Mouse (Mus musculus) embryo, embryonic 9.5 days (tissue): ENCODE data around the gene Clca3a1.
"Not testable (repeated sequence)": the region's sequence is repeated elsewhere in the genome, so short reads cannot be mapped to it uniquely, and the experiment has no call there.

Source experiments
- DNase-seq: peaks from one replicate; pipeline ENCODE4 v3.0.0-alpha.2; 2017; ENCODE audit errors: extremely low spot score

Clca3a1 gene

DNA sequence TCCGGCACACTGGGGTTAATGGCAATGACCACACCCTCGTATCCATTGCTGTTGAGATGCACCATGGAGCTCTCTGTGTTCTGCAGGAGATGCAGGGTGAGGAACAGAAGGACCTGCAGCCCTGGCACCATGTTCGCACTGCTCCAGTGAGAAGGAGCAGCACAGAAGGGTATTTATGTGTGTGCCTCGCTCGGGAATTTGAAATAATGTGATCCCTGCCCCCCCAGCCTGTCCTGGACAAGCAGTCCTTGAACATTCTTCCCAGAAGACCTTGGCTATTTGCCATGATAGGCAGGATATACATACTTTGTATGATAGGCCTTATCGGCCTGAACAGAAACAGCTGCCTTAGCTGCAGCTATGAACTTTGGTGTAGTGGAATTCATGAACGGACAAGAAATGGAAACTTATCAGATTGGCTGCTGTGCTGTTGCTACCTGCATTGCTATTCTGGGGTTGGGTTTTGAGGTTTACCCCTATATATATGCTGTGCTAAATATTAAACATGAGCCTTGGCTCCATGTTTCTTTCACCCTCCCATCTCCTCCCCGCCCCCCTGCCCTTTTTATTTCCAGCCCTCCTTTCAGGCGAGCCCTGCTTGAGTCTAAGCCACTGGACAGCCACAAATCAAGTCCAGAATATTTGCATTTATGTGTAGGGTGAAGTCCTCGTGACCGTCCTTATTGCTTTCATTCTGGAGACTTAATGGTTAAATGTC, at the start of gene Clca3a1:
TSS of gene Clca3a1 (minus strand) at position 386 of the 718 bp plus-strand sequence.
- no peak for DNase-seq

DNA sequence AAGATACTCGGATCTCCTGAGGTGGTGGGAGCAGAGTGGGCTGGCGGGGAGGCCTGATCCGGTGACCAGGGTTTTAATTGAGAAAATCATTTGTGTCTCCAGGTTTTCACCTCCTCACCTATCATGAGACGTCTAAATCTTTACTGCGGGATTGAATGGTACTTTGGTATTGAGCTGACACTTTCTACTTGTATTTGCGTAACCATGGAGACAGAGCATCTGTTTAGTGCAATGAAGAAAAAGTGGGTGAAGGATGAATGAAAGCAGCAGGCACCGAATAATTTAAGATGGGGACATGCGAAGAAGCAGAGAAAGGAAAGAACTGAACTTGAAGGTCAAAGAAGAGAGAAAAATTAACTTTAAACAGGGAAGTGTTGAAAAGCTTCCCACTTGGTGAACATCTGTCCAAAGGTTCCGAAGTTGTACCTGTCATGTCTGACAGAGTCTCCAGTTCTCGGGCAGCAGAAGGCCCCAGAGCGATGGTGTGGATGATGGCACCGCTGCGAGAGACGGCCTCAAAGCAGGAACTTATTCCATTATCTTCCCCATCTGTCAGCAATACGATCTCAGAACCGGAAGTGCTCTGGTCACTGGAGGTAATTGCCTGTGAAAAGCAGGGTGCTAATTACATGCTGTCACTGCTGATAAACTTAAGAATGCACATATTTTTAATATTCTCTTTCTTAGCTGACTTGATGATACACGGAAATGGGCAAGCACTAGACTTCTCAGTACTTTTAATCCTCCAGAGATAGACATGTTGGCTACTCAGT, 47.6 kb upstream of the Clca3a1 start:
- DNase-seq = not testable (repeated sequence)

DNA sequence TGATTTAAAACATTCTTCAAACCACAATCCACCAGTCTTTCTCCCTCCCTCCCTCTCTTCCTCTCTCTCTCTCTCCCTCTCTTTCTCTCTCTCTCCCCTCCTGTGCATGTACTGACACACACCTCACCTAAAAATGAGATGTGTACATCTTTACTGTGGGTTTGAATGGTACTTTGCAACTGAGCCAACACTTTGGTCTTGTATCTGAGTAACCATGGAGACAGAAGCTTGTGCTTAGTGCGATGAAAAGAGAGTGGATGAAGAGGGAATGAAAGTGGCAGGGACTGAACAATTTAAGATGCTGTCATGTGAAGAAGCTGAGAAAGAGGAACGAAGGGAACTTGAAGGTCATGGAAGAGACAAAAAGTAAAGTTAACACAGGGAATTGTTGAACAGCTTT, 45.8 kb upstream of the Clca3a1 start:
- not testable (repeated sequence) for DNase-seq

DNA sequence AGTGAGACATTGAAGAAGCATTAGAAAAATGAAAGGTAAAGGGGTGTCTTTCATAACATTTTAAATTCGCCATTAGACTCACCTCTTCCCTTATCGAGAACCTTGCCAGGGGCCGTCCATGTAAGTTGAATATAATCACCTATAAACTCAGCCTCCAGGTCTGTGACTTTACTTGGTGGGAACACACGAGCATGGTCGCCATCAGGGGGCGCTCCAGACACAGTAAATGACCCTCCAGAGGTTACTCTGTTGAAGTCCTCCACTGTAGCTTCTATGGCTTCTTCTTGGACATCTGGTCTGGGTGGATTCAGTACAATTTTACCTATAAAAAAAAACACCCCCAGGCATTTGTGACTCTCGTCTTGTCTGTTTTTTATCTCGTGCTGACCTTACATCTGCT, 41.1 kb upstream of the Clca3a1 start:
- peak; percentile 14 for DNase-seq

DNA sequence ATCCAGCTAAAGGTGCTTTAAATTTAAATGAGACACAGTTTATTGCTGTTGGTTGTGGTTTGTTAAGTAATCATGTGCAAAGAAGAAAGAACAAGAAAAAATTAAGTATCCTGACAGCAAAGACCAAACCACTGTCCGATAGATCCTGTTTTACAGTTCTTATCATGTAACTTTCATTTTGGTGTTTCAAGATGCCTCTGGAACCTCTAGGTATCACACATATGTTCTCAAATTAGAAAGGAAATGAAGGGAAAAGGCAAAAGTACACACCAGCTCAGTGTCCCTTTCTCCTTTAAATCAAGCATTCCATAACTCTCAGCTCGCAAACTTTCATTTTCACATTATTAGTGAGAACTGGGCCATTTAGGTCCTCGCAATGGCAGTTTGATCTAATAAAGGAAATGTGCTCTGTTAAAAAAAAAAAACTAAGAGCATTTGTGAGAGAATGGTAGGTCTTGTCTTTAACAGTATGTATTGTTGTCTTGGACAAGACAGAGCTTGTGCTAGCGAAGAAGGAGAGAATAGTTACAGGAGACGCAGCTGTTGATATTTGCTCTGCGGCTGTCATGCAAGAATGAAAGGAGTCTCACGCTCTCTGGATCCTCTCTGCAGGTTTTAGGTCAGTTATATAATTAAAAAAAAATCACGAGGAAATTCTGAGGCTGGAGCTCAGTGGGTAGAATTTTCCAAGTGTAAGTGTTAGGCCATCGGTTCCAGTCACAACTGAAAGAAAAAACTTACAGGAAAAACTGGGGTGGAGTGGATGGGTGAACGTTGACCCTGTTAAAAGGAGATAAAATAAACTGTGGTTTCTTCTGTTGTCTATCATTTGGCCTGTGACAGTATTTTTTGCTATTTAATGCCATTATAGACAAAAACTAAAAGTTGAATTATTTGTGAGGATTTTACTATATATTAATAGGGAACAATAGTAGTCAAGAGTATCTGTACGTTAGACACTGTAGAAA, 24.7 kb upstream of the Clca3a1 start:
- DNase-seq = no peak

DNA sequence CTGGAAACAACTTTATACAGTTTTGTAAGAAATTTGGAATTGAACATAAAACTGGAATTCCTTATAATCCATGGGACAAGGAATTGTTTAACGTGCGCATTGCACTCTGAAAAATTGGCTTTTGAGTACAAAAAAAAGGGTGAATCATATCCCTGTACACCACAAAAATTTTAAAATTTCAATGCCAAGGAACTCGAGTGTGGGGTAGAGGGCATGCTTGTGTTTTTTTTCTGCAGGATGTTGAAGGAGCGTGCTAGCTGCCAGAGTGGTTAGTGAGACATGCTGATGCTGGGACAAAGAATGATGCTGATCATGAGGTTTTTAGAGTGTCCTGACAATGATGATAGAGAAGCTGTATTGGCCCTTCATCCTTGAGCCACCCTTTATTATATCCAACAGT, 4.4 kb upstream of the Clca3a1 start:
- no peak for DNase-seq

DNA sequence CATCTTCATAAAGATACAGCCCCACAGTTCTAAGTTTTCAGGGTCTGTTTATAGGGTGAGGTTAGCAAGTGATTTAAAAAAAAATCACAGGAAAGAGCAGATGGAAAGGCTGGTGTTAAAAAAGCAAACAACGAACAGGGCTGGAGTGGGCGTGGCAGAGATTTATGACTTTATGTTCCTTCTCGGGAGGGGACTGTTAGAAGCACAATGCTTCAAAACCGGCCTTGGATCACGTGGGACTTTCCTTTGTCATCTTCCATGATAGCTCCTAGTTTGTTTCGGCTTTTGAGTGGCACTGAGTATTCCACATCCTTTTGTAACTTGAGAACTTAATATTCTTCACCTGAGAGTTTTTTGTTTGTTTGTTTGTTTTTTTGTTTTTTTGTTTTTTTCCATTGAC, 677 bp upstream of the Clca3a1 start:
- no peak for DNase-seq

DNA sequence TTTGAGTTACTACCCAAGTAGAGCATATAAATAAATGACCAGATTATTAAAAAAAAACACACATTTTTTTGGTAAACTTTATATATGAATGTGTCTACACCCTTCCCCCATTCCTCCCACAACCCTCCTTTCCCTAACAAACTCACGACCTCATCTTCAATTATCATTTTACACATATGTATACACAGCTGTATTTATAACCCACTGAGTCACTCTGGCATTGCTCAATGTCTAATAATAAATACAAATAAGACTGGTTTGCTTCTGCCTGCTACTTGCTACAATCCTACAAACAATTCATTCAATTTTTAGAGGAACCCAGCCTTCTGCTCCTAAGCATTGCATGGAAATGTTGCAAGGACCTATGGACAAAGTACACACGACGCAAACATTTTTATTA, 1.1 kb downstream of the Clca3a1 start:
- no peak for DNase-seq

DNA sequence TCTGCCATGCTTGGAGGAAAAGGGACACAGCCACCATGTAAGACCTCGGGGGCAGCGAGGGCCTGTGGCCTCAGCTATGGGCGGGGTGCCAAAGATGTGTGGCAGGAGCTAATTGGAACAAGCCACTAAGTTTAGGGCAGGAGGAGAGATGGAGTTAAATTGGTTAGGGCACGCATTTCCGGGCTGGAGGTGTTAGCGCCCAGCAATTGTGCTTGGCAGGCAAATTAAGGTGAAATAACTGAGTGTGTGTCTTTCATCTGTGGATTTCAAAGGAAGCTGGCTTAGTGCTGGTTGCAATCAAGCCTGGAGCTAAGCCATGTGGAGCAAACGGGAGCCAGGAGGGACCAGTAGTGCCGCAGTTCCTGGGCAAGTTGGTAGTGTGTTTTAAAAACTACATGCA, 4.7 kb downstream of the Clca3a1 start:
- DNase-seq = not testable (repeated sequence)

DNA sequence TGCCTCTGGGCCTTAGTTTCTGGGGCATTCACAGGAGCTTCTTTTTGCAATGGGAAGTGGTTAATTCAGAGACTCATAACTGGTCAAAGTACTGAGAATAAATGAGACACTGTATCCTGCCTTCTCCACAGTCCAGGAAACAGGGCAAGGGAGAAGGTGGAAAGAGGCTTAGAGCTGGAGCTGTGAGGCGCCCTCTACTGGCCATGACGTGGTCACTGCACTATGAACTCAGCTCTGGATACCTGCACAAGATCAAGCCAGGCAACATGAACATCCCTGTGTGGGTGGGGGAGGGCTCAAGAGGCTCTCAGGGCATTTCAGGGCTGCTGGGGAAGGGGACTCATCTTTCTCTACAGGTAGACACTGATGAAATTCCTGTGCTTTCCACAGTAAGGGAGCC, 7.7 kb downstream of the Clca3a1 start:
- no peak for DNase-seq

DNA sequence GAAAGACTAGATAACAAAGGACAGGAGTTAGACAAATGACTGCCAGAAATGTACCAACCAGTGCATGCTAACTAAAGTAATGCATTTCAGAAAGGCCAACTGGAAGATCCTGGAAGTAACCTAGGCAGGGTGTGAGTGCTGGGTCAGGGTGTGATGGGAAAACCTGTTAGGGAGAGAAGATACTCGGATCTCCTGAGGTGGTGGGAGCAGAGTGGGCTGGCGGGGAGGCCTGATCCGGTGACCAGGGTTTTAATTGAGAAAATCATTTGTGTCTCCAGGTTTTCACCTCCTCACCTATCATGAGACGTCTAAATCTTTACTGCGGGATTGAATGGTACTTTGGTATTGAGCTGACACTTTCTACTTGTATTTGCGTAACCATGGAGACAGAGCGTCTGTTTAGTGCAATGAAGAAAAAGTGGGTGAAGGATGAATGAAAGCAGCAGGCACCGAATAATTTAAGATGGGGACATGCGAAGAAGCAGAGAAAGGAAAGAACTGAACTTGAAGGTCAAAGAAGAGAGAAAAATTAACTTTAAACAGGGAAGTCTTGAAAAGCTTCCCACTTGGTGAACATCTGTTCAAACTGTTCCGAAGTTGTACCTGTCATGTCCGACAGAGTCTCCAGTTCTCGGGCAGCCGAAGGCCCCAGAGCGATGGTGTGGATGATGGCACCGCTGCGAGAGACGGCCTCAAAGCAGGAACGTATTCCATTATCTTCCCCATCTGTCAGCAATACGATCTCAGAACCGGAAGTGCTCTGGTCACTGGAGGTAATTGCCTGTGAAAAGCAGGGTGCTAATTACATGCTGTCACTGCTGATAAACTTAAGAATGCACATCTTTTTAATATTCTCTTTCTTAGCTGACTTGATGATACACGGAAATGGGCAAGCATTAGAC, 11.5 kb downstream of the Clca3a1 start:
- not testable (repeated sequence) for DNase-seq

DNA sequence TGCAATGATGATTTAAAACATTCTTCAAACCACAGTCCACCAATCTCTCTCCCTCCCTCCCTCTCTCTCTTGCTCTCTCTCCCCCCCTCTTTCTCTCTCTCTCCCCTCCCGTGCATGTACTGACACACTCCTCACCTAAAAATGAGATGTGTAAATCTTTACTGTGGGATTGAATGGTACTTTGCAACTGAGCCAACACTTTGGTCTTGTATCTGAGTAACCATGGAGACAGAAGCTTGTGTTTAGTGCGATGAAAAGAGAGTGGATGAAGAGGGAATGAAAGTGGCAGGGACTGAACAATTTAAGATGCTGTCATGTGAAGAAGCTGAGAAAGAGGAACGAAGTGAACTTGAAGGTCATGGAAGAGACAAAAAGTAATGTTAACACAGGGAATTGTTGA, 13.1 kb downstream of the Clca3a1 start:
- DNase-seq = not testable (repeated sequence)

DNA sequence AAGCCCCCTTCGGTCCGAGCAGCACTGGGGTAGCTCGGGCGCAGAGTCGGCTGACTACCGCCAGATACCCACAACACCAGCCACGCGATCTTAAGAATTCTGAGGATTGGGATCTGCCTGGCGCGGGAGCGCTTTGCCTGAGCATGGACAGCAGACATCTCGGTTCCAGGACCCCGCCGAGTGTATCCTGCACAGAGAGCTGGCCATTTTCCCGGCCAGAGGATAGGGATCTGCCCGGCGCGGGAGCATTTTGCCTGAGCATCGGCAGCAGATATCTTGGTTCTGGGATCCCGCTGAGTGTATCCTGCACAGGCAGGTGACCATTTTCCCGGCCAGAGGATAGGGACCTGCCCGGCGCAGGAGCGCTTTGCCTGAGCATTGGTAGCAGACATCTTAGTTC, 22.4 kb downstream of the Clca3a1 start:
- not testable (repeated sequence) for DNase-seq

DNA sequence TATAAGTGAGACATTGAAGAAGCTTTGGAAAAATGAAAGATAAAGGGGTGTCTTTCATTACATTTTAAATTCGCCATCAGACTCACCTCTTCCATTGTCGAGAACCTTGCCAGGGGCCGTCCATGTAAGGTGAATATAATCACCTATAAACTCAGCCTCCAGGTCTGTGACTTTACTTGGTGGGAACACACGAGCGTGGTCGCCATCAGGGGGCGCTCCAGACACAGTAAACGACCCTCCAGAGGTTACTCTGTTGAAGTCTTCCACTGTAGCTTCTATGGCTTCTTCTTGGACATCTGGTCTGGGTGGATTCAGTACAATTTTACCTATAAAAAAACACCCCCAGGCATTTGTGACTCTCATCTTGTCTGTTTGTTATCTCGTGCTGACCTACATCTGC, 23.9 kb downstream of the Clca3a1 start:
- no peak for DNase-seq

DNA sequence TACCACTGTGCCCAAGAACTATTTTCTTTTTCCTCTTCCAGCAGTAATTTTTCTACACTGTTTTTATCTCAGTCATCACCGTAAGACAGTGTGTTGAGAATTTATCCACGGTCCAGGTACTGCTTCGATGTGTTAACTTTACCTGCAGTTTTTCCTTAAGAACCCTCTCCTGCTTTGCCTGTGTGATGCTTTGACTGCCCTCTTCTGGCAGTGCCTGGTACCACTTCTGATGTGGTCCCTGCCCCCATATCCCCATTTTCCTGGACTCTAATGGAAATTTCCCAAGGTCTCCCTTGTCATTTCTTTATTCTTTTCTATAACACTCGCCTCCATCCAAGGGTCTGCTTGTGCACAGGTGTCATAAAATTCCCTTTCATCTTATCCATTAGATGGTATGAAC, 37.3 kb downstream of the Clca3a1 start:
- DNase-seq = peak; percentile 42

DNA sequence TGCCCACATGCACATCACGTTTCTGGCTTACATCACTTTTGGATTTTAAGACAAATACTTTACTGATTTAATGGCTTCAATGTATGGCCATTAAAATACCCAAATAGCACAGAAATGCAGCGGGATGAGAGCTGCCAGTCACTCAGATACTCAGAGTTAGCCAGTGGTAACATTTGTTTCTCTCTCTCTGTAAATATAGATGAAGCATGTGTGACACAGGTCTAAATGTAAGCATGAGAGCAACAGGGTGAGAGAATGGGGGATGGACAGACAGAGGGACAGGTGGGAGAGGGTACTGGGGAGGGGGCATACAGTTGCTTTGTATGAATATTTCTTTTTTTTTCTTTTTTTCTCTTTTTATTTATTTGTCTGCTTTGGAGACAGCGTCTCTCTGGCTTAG, 38.2 kb downstream of the Clca3a1 start:
- DNase-seq = not testable (repeated sequence)

DNA sequence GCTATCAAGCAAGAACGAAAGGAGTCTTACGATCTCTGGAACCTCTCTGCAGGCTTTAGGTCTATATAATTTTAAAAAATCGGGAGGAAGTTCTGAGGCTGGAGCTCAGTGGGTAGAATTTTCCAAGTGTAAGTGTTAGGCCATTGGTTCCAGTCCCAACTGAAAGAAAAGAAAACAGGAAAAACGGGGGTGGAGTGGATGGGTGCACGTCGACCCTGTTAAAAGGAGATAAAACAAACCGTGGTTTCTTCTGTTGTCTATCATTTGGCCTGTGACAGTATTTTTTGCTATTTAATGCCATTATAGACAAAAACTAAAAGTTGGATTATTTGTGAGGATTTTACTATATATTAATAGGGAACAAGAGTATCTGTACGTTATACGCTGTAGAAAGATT, 38.9 kb downstream of the Clca3a1 start:
- no peak for DNase-seq

DNA sequence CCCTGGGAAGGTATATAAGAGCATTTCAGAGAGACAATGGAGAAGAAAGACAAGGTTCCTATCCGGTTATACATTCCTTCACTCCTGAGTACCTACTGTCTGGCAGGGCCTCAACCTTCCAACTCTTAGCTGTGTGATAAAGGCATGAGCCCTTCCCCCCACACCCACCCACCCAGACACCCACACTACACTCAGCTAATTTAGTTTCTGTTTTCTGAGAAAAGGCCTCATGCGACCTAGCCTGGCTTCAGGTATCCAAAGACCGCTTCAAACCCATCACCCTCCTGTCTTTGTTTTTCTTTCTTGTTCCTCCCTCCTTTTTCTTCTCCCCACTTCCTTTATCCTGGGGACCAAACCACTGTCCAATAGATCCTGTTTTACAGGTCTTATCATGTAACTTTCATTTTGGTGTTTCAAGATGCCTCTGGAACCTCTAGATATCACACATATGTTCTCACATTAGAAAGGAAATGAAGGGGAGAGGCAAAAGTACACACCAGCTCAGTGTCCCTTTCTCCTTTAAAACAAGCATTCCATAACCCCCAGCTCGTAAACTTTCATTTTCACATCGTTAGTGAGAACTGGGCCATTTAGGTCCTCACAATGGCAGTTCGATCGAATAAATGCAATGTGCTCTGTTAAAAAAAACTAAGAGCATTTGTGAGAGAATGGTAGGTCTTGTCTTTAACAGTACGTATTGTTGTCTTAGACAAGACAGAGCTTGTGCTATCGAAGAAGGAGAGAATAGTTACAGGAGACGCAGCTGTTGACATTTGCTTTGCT, 39.5 kb downstream of the Clca3a1 start:
- no peak for DNase-seq

DNA sequence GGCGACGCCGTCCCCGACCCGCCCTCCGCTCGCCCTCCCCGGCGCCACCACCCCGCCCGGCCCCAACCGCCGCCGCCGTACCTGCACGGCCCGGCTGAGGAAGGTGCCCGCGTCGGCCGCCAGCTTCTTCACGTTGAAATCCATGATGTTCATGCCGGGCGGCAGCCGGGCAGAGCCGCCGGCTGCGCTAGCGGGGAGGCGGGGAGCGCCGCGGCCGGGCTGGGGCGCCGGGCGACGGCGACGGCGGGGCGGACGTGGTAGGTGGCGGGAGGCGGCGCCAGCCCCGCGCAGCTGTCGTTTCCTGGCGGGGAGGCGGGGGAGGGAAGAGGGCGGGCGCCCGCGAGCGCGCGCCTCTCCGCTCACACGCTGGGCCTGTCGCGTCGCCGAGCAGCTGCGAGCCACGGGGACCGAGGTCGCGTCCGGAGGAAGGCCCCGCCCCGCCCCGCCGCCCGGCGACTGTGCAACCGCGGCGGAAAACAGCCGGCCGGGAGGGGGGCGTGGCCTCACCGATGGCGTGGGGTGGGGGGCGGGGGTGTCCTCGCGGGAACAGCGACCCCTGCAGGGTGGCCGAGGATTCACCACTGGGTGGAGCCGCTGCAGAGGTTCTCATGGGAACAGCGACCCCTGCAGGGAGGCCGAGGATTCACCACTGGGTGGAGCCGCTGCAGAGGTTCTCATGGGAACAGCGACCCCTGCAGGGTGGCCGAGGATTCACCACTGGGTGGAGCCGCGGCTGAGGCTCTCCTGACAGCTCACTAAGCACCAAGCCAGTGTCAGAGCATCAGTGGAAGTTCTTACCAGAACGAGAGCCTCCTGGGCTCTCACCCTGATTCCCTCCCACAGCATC, 40.7 kb downstream of the Clca3a1 start, which contains the start of gene Sh3glb1:
TSS of gene Sh3glb1 (minus strand) at position 435 of the 847 bp plus-strand sequence.
- DNase-seq = peak; percentile 94
